Mouse (Mus musculus): Measurements from ENCODE around the gene Tmcc3.

The Tmcc3 gene

DNA sequence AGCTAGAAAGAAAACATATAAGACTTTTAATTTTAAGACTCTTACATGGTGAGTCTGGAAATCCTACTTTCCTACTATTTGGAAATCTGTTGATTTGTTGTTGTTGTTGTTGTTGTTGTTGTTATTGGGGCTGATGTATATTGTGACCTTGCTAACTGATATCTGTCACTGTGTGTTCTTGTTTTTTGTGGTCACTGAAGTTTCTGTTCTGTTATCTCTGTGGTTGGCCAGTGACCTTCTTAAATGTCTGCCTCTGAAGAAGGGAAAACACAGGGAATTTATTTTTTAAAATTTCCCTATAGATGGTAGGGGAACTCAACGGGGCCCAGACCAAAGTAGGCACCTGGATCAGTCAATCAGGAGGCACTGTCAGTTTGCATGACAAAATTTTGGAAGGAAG is 48.9 kb downstream of the Tmcc3 start:
- no peak for DNase-seq (ENCODE audit: extremely low read depth, low read depth)

GRCm38 (mm10) chr10:94371293-94371692 is 59.5 kb downstream of the Tmcc3 start:
- DNase-seq (ENCODE audit: extremely low read depth, low read depth) = no peak

DNA sequence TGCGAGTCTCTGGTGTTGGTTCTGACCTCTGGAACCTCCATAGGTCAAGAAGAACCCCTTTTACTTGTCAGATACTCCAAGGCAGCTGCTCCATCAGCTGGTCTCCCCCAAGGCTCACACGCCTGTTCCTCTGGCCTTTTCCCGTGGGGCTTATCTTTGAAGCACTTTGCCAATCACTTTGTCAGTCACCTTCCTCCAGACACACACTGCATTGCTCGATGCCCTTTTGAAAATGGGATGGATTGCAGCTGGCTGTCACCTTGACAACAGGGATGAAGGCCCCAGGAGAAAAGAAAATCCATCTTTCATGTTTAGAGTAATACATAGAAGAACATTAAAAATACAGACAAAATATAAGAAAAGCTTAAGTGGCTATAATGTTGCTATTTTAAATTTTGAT is 65.2 kb downstream of the Tmcc3 start:
- DNase-seq (ENCODE audit: extremely low read depth, low read depth) = no peak

DNA sequence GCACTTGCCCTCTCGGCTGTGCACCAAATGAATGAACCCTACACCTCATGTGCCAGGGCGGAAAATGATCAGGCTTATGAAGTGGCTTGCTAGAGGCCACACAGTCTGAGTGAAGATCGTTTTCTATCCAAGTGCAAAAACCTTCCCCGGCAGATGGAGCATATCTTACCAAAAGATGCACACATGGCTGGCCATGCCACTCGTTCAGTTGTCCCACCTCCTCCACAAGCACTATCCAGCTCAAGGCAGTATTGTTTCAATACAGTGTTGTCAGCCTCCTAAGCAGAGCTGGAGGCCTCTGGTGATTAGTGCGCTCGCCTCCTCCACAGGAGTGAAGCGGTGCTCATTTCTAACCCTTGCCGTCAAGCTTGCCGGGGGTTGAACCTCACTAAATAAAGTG is 66.1 kb downstream of the Tmcc3 start:
- DNase-seq (ENCODE audit: extremely low read depth, low read depth) = no peak

DNA sequence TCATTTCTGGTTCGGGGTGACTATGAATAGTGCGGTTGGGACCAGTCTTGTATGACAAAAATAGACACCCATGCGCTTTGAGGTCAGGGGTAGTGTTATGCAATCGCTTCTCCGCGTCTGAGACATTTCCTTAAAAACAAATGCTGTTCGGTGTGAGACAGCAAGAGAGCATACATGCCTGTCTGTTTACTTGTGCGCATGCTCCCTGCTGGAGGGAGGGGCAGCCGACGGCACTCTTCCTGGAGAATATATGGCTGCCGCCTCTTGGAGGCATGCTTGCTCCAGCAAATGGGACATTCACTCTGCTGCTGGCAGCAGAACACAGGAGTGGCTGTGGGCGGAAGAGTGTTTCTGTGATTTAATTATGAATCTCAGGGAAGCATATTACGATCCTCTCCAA is 66.6 kb downstream of the Tmcc3 start:
- DNase-seq (ENCODE audit: extremely low read depth, low read depth) = no peak

GRCm38 (mm10) chr10:94380082-94380481 is 68.3 kb downstream of the Tmcc3 start:
- DNase-seq (ENCODE audit: extremely low read depth, low read depth) = no peak

GRCm38 (mm10) chr10:94380662-94381392 is 69.1 kb downstream of the Tmcc3 start:
- DNase-seq (ENCODE audit: extremely low read depth, low read depth) = no peak

DNA sequence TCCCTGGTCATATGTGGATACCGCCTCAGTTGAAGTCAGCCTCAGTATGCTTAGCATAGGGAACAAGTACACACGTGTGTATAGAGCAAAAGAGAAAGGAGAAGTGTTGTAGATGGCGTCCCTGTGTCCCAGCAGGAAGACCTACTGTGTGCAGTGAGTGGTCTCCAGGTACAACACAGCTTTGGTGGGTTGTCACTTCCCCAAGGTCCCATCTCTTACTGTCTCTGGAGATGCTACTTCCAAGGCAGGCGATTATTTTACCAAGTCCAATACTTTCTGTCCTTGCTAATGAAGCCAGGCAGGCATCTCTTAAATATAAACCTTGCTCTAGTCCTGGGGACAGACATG is 69.6 kb downstream of the Tmcc3 start:
- DNase-seq (ENCODE audit: extremely low read depth, low read depth) = no peak

DNA sequence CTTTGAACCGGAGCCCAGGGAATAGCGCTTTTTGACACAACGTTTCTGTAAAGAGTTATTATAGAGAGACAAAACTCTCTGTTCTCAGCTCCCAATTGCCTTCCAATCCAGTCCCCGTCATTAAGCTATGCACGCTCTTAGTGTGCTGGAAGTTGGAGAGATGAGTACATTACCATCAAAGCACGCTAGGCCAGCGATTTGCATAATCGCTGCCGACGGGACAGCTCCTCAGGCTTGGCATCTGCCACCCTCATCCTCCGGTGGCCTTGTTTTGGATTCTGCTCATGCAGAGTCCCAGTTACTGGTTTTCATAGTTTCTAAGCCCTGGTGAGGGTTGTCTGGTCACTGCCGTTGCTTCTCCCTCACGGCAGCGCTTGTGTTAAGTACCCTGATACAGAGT is 70.9 kb downstream of the Tmcc3 start:
- DNase-seq (ENCODE audit: extremely low read depth, low read depth) = no peak

- DNase-seq (ENCODE audit: extremely low read depth, low read depth) = no peak
Measured at GRCm38 (mm10) chr10:94383565-94383964, 71.8 kb downstream of the Tmcc3 start.

DNA sequence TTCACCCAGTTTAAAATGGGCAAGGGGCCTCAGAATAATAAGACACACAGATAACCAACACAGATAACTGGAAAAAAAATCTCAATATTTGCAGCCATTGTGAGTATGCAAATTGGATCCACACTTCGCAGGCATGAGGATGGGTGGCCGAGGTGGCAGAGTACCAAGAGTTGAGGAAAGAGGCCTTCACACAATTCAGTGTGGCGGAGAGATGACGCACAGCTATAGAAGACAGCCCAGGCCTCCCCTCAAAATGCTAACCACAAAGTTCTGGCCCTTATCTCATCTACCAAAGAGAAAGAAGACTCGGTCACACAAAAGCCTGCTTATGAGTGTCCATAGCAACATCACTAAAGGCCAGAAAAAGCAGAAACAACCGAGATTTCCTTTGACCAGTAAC is 77.5 kb downstream of the Tmcc3 start:
- DNase-seq (ENCODE audit: extremely low read depth, low read depth) = no peak

- DNase-seq (ENCODE audit: extremely low read depth, low read depth) = no peak
Measured at GRCm38 (mm10) chr10:94391049-94391448, 79.3 kb downstream of the Tmcc3 start.

DNA sequence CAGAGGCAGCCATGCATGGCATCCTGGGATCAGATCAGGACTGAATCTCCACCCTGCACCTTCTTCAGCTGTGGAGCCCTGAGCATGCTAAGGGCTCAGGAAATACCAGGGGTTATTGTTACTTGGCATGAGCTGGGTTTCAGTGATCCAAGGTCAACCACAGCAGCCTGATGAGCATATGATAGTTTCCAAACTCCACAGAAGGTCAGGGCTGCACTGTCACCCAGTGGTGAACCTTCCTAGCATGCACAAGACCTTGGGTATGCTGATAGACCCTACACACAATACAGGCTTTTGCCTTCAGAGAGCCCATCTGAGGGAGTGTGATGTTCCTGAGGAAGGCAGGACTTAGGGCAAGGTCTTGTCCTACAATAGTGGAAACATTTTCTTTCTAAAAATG is 82.5 kb downstream of the Tmcc3 start:
- no peak for DNase-seq (ENCODE audit: extremely low read depth, low read depth)

DNA sequence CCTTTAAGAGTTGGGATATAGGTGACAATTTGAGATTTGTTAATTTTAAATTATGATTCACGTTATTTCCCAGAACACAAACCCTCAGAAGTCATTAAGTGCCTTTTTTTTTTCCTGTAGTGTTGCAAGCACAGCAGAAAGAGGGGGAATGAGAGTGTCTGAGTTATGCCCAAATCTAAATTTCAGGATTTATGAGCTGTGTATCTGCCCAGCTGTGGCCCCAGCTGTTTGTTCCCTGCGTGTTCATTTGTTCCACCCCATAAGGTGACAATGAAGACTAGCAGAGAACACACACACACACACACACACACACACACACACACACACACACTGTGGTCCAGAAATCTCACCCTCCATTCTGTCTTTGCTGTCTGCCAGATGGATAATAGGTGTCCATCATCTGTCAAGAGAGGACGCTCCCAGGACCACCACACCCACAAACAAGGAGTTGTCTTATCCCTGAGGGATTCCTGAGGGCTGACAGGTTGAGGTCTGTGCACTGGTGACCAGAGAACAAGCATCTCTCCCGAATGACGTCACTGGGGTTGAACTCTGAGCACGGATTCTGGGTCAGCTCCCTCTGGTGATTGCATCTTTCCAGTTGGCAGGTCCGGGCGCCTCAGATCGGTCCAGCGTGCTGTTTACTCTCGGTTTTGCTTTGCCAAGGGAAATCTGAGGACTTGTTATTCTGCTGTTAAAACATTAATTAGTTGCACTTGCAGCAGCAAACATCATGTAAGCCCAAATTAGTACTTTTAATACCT is 86.3 kb downstream of the Tmcc3 start:
- no peak for DNase-seq (ENCODE audit: extremely low read depth, low read depth)

- no peak for DNase-seq (ENCODE audit: extremely low read depth, low read depth)
Measured at GRCm38 (mm10) chr10:94400895-94401294, 89.1 kb downstream of the Tmcc3 start.

- DNase-seq (ENCODE audit: extremely low read depth, low read depth) = no peak
Measured at GRCm38 (mm10) chr10:94405456-94405855, 93.7 kb downstream of the Tmcc3 start.

GRCm38 (mm10) chr10:94406821-94407220 is 95.1 kb downstream of the Tmcc3 start:
- DNase-seq (ENCODE audit: extremely low read depth, low read depth) = no peak

DNA sequence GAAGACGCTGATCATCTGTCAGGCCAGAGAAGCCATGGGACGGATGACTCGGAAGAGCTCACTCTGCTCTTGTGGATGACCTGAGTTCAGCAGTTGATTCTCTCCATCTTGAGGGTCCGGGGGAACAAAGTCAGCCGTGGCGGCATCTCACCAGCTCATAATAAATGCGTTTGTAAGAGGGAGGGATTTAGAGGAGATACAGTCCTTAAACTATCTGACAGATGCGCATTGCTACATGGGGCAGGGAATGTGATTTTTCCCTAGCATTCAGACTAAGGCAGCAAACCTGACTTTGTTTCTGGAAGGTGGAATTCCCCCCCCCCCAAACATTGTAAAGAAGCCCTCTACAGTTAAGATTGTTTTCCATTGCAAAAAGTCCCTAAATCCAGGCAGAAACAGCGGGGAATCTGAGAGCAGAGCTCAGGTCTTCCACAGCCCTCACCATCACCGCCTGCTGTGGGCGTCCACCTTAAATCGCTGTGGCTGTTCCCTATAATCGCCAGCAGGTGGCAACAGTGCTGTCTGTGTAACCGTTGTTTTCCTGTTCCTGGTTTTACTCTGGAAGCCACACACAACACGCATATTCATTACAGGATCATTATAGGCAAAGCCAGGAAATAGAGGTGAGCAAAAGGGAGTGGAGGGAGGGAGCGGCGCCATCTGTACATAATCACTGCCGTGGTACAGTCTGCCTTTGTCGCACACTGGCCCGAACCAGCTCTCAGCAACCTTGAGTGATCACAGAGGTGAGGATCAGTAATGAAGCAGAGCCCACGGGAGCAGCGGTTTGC is 96.8 kb downstream of the Tmcc3 start:
- DNase-seq (ENCODE audit: extremely low read depth, low read depth) = peak; percentile 54

- DNase-seq (ENCODE audit: extremely low read depth, low read depth) = no peak
Measured at GRCm38 (mm10) chr10:94409661-94410060, 97.9 kb downstream of the Tmcc3 start.

DNA sequence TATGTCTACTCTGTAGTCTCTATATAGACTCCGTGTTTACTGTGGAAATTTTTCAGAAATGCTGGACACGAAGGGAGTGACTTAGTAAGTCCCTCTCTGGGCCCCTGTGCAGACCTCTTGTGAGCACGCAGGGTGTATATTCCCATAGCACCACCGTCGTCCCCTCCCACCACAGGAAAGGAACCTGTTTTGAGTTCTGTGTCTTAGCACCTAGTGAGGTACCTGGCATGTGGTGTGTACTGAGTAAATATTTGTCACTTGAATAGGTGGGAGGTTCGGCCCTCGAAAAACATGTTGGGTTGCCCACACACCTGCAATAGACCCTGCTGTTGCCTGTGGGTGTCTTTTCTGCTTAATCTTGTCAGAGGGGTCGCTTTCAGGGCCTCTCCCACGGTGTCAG is 99.8 kb downstream of the Tmcc3 start:
- no peak for DNase-seq (ENCODE audit: extremely low read depth, low read depth)

- no peak for DNase-seq (ENCODE audit: extremely low read depth, low read depth)
Measured at GRCm38 (mm10) chr10:94413770-94414651, 102.3 kb downstream of the Tmcc3 start.
